Mouse (Mus musculus) thymus, postnatal 25 days (tissue): ENCODE data around the gene Smad3.
A peak's percentile ranks its signal among the peaks of the same experiment; 100 is the strongest.

Experiments used
- DNase-seq: peaks from one replicate; pipeline ENCODE4 v3.0.0; 2022

Smad3 gene

GRCm38 (mm10) chr9:63614018-63614985 lies 143.5 kb downstream of the Smad3 start:
- DNase-seq = no peak

GRCm38 (mm10) chr9:63613569-63613968 lies 144.2 kb downstream of the Smad3 start:
- DNase-seq = no peak

DNA sequence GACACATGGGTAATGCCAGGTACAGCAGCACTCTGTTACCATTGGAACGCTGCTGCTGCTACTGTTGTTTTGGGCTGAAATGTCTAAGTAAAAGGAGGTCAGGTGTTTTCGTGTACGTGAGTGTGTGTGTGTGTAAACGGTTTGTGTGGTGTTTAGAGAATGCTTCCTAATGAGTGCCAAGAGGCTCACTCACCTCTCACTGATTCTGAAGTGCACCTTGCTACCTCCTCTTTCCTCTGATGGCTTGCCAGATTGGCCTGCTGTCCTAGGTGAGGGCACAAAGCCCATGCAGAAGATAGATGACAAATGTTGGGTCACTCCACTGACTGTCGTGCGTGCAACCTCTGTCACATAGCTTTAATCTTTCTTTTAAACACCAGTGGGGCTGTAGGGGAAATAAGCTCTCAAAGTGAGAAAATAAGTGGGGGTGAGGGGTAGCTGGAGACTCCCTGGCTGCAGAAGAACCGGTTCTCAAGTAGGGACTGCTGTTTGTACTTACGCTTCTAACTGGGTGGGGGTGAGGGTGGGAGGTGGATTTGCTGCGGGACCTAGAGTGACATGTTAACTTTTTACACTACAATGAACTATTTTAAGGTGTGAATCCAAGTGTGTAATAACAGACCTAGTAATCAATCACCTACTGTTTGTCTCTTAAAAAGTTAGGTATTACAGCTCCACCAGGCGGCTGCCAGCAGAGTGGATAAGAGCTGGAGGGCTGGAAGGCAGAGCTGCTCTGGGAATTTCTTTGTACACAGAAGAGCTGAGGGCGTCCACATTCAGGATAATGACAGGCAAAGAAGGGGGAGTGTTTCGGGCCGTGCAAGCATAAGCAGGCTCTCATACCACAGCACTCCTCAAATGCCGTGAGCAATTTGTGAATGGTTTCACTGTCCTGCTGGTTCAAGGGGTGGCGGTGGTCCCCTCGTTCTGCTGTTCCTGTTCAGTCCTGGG lies 145.0 kb downstream of the Smad3 start:
- DNase-seq = no peak

DNA sequence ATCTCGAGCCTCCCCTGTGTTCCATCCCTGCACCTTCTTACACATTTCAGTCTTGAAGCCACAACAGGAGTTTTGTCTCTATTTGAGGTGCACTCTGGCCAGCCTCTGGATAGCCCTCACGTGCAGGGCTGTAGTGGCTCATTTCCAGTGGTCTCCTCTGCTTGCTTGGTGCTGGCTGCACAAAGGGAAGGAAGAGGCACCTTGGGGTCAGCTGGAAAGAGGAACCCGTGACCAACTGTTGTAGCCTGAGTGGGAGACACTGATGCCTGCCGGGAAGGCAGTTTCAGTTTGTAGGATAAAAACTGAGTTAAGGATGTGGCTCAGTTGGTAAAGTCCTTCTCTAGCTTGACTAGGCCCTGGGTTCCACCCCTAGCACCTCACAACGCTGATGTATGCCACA lies 145.8 kb downstream of the Smad3 start:
- no peak for DNase-seq

- DNase-seq = peak; percentile 39
These were observed 146.9 kb downstream of the Smad3 start for GRCm38 (mm10) chr9:63610841-63611366.

DNA sequence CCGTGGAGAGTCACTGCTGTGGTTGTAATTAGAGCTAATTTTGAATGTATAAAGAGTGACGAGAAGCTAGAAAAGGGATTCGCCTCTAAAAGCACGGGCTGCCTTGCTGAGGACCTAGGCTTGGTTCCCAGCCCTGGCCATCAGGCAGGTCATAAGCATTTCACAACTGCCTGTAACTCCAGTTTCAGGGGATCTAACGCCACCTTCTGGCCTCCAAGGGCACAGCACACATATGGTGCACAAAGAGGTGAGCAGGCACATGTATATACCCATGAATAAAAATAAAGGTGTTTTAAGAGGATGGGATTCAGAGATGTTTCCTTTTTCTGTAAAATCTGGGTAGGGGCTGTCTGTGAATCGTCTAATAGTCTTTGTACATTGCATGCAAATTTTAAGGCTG lies 147.6 kb downstream of the Smad3 start:
- no peak for DNase-seq

- no peak for DNase-seq
These were observed 148.0 kb downstream of the Smad3 start for GRCm38 (mm10) chr9:63609776-63610175.

GRCm38 (mm10) chr9:63609246-63609645 lies 148.5 kb downstream of the Smad3 start:
- no peak for DNase-seq

GRCm38 (mm10) chr9:63608006-63608405 lies 149.8 kb downstream of the Smad3 start:
- DNase-seq = no peak

DNA sequence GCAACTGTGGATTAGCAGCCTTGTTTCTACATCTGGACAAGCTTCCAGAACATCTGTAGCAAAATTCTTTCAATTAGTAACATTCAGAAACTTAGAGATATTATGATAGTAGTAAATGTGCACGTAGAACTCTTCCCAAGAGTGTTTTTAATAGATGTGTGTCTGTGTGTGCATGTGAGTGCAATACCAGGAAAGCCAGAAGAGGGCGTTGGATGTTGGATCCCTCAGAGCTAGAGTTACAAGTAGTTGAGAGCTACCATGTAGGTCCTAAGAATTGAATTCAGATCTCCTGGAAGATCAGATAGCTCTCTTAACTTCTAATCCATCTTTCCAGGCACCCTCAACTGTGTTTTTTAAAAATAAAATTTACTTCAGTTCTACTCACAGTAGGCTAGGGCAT lies 151.2 kb downstream of the Smad3 start:
- no peak for DNase-seq

DNA sequence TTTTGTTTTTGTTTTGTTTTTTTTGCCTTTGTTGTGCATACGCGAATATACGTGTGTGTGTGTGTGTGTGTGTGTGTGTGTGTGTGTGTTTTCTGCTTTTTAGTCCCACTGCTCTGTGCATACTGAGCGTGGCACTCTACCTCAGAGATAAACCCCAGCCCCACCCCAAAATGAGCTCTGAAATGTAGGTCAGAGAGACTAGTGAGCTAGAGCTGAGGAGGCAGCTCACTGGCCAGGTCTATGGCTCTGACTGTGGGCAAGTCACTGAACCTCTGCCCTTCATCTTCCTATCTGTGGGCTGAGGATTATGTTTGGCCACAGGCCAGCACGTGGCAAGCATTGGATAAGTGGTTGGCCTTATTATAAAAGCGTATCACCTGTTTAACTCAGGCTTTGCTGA lies 153.9 kb downstream of the Smad3 start:
- DNase-seq = peak; percentile 56

DNA sequence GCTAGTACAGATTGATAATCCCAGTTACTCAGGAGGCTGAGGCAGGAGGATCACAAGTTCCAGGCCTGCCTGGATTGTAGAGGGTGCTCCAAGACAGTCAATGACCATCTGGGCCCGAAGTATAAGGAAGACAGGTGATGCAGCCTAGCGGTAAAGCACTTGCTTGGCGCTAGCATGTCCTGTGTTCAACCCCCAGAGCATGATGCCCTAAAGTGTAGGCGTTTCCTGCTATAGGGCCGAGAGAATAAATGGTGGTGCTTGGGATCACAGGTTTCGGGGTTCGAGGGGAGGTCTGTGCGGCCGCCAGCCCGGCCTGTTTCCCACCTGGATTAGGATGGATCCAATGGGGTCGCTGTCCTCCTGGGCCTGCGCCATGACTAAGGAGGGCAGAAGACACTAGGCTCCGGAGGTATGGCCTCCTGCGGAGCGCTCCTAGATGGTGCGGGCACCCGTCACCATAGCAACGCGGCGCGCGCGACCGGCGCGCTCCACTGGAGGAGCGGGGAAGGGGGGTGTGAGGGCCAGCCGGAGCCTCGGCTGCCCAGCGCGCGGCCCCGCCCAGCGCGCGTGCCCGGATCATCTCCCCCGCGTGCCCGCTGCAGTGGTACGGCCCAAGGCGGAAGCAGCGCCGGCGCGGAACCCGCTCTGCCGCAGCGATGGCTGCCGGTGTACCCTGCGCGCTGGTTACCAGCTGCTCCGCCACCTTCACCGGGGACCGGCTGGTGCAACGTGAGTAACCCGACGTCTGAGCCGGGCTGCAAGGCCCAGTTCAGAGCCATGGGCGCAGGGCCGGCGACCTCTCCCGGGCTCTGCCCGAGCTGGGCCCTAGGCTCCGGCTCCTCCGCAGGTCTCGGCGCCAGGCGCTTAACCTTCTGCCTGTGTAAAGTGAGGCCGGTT lies 155.5 kb downstream of the Smad3 start, which contains the start of the genes Iqch and Aagab:
Gene Iqch (minus strand): TSS at position 451 of the 897 bp plus-strand sequence.
Gene Aagab (plus strand): TSS at position 618 of the 897 bp plus-strand sequence.
- peak; percentile 99 for DNase-seq
